Mouse (Mus musculus) thymus, postnatal 0 days (tissue): Measurements from ENCODE around the gene Spag7. TPM values are rescaled to one million over a fixed set of nuclear protein-coding genes. Genes with fewer than 3 reads are reported as not detected.
A peak's percentile ranks its signal among the peaks of the same experiment; 100 is the strongest.

Experiments used
- DNase-seq: peaks from one replicate; pipeline ENCODE4 v3.0.0-alpha.2; 2015; ENCODE audit warnings: low spot score
- polyA plus RNA-seq: library from polyadenylated mRNA; unstranded; fragments of >200 nt; fragmentation: Nextera tagmentation; extraction: Ambion mirVana; gene quantifications from 2 replicates; pipeline ENCODE4 v1.2.1, GENCODE M21; 2015

Gene Spag7
- polyA plus RNA-seq, result 63.7 and 85.0 TPM in 2 replicates

DNA sequence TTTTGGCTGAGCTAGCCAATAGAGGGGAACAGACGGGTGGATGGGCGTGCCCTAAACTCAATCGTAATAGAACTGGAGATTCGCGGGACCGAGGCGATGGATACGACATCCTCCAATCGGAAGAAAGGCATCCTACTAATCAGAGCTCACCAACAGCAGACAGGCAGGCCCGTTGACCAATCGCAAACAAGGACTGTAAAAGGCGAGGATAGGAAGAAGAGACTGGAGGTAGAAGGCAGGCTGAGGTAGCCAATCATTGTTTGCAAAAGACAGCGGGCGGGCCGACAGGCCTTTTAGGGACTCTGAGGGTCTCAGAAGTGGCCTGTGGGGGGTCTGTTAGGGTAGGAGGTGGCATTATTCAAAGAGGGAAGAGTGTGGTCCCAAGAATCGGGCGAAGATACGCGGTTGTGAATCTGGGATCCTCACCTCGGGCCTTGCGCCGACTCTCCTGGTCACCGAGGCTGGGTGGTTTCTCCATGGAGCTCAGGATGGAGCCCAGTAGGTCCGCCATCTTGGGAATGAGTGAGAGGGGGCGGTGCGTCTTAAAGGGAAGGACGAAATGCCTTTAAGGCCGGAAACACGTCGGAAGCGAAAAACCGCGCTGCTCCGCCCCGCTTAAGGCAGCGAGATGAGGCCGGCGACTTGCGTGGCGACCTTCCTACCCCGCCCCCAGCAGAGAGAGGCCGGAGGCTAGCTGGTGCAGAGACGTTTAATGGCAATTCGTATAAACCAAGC, at the start of gene Spag7:
Gene Spag7 (minus strand): TSS at position 646 of the 735 bp plus-strand sequence.
- DNase-seq, result peak; percentile 97

- DNase-seq, result no peak
Measured at GRCm38 (mm10) chr11:70718481-70718880, 49.3 kb upstream of the Spag7 start.

DNA sequence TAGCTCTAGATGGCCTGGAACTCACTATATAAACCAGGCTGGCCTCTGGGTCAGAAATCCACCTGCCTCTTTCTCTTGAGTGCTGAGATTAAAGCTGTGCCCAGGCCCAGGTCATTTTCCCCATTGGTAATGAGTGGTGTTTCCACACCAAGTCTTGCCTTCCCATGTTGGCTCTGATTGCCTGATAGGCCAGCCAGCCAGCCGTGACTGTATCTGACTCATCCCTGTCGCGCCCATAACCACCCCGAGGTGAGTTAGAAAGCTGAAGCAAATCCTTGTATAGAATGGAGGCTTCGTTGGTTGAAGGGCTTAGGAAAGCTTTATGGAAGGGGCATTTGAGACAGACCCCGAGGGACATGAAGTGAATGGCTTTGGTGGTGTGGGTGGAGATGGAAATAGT, 46.6 kb upstream of the Spag7 start:
- no peak for DNase-seq

DNA sequence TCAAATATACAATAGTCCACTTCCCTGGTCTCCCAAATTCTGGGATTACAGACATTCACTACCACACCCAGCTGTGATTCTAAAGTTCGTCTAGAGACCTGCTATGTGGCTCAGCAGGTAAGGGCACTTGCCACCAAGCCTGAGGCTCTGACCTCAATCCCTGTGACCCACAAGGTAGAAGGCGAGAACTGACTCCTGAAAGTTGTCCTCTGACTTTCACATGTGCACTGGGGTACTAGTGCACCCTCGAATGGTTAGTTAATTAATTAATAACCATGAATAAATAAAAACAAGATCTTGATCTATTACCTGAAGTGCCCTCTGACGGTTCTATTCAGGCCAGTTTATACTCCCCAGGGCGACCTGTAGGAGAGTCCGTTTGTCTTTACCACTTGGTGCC, 44.0 kb upstream of the Spag7 start:
- no peak for DNase-seq

DNA sequence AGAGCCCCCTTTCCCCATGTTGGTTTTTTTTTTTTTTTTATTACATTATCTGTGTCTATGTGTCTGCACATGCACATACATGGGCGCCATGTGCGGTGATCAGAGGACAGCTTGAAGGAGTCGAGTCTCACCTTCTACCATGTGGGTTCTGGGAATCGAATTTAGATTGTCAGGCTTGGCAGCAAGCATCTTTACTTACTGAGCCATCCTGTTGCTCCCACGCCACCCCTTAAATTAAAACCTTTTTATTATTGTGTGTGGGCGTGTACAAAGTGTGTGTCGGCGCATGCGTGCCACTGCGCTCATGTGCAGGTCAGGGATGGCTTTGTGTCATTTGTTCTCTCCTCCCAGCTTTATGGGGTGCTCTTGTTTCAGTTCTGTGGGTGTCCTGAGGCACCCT, 41.8 kb upstream of the Spag7 start:
- no peak for DNase-seq

DNA sequence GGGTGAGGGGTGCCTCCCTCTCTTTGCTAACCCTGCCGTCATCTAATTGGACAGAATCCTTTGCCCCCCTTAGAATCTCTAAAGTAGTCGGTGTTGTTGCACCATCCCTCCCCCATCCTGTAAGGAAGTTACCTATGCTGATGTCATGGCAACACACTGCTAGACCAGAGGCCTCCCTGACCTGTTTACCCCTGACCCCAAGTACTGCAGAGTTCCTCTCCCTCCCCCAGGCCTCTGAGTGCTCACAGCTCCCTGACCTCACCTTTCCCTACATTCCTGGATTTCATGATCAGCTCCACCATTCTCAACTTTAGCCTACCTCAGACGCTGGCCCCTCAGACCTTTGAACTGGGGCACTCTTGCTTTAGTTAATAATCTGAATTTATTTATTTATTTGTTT, 36.9 kb upstream of the Spag7 start:
- no peak for DNase-seq

GRCm38 (mm10) chr11:70702781-70703180, 33.6 kb upstream of the Spag7 start:
- no peak for DNase-seq

DNA sequence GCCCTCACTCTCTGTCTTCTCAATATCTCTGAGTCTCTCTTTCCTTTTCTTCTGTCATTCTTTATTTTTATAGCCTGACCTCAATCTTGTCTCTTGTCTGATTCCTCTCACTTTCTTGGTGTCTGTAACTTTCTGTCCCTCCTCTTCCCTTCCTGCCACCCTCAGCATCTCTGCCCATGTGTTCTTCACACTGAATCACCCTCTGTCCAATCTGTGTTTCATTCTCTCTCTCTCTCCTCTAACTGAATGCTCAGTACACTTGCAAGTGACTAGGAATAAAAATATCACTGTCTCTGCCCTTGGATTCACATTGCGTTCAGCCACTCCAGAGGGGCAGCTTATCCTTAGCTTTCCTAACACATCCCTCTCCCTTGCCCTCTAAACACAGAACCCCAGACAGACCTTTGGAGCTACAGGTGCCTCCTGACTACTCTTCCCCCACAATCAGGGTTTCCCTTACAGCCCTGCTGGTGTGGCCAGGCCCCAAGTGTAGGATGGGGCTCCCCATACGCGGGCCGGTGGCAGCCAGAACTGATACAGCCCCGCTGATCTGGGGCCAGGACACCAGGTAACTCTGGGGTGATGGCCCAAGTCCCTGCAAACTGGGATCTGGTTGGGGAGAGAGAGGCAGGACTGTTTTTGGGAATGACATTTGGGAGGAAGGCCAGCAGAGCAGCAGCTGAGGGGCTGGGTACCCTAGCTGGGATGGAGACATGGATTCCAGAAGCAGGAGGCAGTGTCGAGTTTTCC, 32.9 kb upstream of the Spag7 start:
- DNase-seq, result no peak

GRCm38 (mm10) chr11:70701221-70701955, 32.2 kb upstream of the Spag7 start:
- DNase-seq, result no peak

DNA sequence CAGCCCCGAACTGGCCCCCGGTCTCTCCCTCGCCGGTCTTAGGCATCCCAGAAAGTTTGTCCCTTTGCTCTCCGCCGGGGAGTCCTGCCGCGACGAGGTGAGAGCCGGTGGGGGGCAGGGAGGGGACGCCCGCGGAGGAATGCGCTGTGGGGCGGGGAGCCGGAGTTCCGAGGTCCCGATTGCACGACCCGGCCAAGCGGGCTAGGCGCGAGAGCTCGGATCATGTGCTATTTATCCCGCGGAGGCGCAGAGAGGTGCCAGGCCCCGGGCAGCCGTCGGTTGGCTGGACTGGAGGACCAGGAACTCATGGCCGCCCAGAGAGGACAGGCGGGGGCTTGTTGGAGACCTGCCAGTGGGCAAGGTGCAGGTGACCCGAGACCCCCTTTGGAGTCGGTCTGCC, 31.4 kb upstream of the Spag7 start:
- peak; percentile 49 for DNase-seq

DNA sequence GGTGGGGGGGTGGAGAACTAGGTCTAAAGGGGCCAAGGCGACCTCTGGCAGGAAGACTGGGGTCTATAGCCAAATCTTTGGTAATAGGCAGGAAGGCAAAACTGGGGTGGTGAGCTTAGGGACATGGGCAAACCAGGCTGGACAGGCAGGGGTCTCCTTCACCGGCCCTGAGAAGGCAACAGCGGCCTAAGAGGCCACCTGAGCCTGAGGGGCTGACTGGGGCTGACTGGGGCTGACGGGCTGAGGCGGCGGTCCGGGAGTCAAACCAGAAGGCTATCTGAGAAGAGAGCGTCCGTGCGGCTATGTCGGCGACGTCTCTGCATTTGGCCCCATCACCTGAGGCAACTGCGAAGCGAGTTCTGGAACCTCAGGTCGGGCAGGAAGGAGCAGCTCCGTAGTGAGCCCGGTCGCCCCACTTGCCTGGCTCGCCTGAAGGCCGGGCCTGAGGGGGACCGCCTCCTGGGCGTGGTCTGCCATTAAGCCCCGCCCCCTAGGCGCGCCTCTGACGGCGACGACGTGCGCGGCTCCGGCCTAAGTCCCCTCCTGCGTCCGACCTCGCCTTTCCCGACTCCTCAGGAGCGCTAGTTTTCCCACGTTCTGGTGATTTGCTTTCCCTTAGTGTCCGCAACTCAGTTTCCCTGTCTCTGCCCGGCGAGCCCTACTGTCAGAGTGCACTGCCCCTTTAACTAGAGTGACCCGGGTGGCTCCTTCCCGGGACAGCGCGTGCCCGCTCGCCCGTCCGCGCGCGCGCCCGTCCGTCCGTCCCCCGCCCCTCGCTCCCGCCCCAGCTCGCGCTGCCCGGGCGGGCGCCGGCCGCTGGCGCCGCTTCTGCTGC, 30.7 kb upstream of the Spag7 start, which contains the start of the genes Inca1 and Kif1c:
Gene Inca1 (minus strand): TSS at position 434 of the 835 bp plus-strand sequence.
Gene Kif1c (plus strand): TSS at position 827 of the 835 bp plus-strand sequence.
- peak; percentile 94 for DNase-seq

GRCm38 (mm10) chr11:70699051-70699450, 29.8 kb upstream of the Spag7 start:
- no peak for DNase-seq

DNA sequence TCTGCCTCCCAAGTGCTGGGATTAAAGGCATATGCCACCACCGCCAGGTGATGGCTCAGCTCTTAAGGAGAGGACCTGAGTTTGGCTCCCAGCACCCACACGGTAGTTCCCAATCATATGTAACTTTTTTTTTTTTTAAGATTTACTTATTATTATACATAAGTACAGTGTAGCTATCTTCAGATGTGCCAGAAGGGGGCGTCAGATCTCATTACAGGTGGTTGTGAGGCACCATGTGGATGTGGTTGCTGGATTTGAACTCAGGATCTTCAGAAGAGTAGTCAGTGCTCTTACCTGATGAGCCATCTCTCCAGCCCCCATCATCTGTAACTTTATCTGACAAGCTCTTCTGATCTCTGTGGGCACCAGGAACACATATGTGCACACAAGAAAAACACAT, 28.2 kb upstream of the Spag7 start:
- no peak for DNase-seq

- no peak for DNase-seq
Measured at GRCm38 (mm10) chr11:70693504-70693903, 24.3 kb upstream of the Spag7 start.

GRCm38 (mm10) chr11:70689578-70689977, 20.4 kb upstream of the Spag7 start:
- DNase-seq, result no peak

DNA sequence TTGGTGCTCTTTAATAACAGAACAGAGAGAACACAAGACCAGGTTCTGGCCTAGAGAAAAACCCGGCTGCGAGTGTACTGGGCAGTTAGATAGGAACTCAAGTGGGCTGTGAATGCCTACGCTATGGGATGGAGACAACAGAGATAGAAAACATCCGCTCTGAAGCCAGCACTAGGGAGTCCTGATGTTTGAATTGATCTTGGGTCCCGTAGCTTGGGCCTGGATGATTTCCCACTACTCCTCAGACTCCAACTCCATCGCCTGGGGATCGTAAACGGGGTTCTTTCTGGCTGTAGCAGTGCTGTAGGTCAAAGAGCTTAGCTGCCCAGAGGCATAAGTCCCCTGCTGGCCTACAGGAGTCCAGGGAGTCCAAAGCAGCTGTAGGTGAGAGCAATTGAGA, 19.2 kb upstream of the Spag7 start:
- no peak for DNase-seq

GRCm38 (mm10) chr11:70687601-70688199, 18.5 kb upstream of the Spag7 start, which contains the start of gene Camta2:
Gene Camta2, minus strand, starts transcription at chr11:70688105.
- peak; percentile 86 for DNase-seq

- DNase-seq, result no peak
Measured at GRCm38 (mm10) chr11:70686901-70687566, 17.8 kb upstream of the Spag7 start.

- DNase-seq, result no peak
Measured at GRCm38 (mm10) chr11:70683640-70684039, 14.4 kb upstream of the Spag7 start.
